Mouse (Mus musculus) thymus, adult 2 months (tissue): ENCODE results near the gene Ost4. TPM values are rescaled to one million over a fixed set of nuclear protein-coding genes. Genes with fewer than 3 reads are reported as not detected.

Source experiments
- DNase-seq: peaks from one replicate; pipeline ENCODE4 v3.0.0; 2021
- H3K27ac ChIP-seq: fragments of 200-500 bp; 2 replicates; pipeline ENCODE4 v1.5.1; 2012; ENCODE audit warnings: low read length, control low read depth; ENCODE audit not compliant: control insufficient read depth, insufficient read depth
- H3K27me3 ChIP-seq: fragments of 200-500 bp; 2 replicates; pipeline ENCODE4 v1.6.1; 2012; ENCODE audit warnings: mild to moderate bottlenecking, low read length, moderate library complexity, mixed read lengths; ENCODE audit not compliant: control insufficient read depth, insufficient read depth
- H3K36me3 ChIP-seq: fragments of 200-500 bp; 2 replicates; pipeline ENCODE4 v1.6.1; 2012; ENCODE audit warnings: mild to moderate bottlenecking, low read length, moderate library complexity; ENCODE audit not compliant: control insufficient read depth, insufficient read depth
- H3K4me1 ChIP-seq: fragments of 200-500 bp; replicated peaks from 2 replicates; pipeline ENCODE4 v1.6.1; 2012; ENCODE audit warnings: low read length; ENCODE audit not compliant: control insufficient read depth, insufficient read depth
- H3K4me3 ChIP-seq: fragments of 200-500 bp; 2 replicates; pipeline ENCODE4 v1.5.1; 2012; ENCODE audit warnings: mild to moderate bottlenecking, low read length, control low read depth, moderate library complexity; ENCODE audit not compliant: control insufficient read depth, insufficient read depth
- CTCF ChIP-seq: fragments of 200-500 bp; IDR thresholded peaks from 2 replicates; pipeline ENCODE4 v1.5.1; 2012; ENCODE audit warnings: mild to moderate bottlenecking, control low read depth, low read length, moderate library complexity, borderline replicate concordance; ENCODE audit not compliant: control insufficient read depth, poor library complexity, insufficient read depth; ENCODE audit errors: extremely low read depth
- POLR2A ChIP-seq: fragments of 200-500 bp; IDR thresholded peaks from 2 replicates; pipeline ENCODE4 v1.6.1; 2012; ENCODE audit warnings: mild to moderate bottlenecking, low read length, control low read depth, moderate library complexity; ENCODE audit not compliant: control insufficient read depth, poor library complexity, insufficient read depth; ENCODE audit errors: extremely low read depth
- WGBS: fragments of 180-500 bp; shearing (Covaris S2); methylation state at CpG from one replicate; pipeline ENCODE4 v1.1.7; 2018; 5-methylcytosine and 5-hydroxymethylcytosine counted together
- polyA plus RNA-seq: library from polyadenylated mRNA; depleted of rRNA; stranded (reverse); fragments of >200 nt; gene quantifications from 2 replicates; pipeline ENCODE4 v1.2.3, GENCODE M21; 2012

Gene Ost4
- polyA plus RNA-seq, 1 experiment, result 239 TPM

- Histone ChIP-seq H3K27ac (no peak overlapping the region), H3K4me3 (no peak overlapping the region), H3K4me1 (peaks cover 44% of the 10 kb centered on the region), H3K27me3 (no peaks in the 10 kb centered on the region), H3K36me3 (peaks cover 2% of the 10 kb centered on the region)
- TF ChIP-seq CTCF, result no peak
- TF ChIP-seq POLR2A, result no peak
- DNase-seq, result no peak
- 96% methylated on average over 7 of the region's 7 CpGs for WGBS
These were observed 2.3 kb upstream of the Ost4 start for GRCm38 (mm10) chr5:30909863-30910262.

DNA sequence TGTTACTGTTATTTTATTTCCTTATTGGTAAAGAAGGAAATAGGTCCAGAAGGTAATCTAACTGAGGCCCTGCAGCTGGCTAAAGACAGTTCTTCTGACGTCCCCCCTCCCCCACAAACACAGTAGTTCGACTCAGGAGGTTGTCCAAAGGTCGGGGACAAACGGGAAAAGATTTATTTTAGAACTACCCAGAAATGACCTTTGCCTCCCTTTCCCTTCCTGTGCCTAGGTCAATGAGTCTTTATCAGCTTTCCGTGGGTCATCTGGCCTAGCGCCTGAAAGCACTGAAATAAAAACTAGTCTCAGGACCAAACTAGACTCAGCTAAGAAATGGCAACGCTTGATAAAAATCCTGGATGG lies 1.7 kb upstream of the Ost4 start:
- Histone ChIP-seq H3K27me3 (no peaks in the 10 kb centered on the region), H3K4me3 (no peak overlapping the region), H3K4me1 (peaks cover 38% of the 10 kb centered on the region), H3K36me3 (peaks cover 8% of the 10 kb centered on the region), H3K27ac (no peak overlapping the region)
- no peak for TF ChIP-seq CTCF
- TF ChIP-seq POLR2A, result no peak
- DNase-seq, result no peak
- WGBS, result 76% methylated on average over 7 of the region's 7 CpGs

DNA sequence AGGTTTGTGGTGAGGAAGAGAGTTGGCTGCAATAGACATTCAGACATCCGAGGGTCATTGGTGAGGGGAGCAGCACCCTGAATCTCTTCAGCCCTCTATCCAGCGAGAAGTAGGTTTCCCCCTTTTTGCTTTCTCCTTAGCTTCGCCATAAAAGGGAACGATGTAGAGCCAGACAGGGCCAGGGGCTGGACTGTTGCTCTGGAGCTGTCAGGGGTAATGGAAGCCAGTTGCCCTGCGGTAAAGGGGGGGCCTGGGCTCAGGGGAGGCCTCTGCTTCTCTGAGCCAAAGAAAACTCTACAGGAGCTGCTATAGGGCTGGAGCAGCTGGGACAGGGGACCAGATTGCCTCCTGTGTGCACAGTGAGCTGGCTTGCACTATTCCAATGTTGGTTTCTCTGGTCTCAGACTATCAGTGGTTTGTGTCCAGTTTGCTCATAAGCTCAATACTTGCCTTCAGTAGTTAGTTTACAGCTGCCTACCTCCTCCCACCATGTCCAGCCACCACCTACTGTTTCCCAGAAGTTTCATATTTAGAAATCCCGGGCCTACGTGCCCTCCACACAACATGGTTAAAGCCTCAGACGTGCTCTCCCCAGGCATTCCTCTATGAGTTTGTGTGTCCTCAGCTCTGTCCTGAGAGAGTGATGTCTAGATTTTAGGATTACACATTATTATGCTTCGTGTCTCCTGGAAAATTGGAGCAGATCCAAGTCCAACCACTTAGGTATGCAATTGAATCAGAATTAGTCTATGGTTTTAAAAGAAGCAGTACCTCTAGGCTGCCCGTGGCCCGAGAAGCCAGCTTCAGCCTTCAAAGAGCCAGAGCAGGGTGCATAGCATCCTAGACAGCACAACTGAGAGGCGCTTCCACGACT lies 1.1 kb upstream of the Ost4 start:
- peaks cover 10% of the 10 kb centered on the region for H3K36me3 ChIP-seq
- peak overlapping the region; percentile 51 for H3K4me3 ChIP-seq
- DNase-seq, result no peak
- no peaks in the 10 kb centered on the region for H3K27me3 ChIP-seq
- peaks cover 32% of the 10 kb centered on the region for H3K4me1 ChIP-seq
- WGBS, result 63% methylated on average over 13 of the region's 13 CpGs
- peak overlapping the region; percentile 68 for H3K27ac ChIP-seq
- TF ChIP-seq CTCF (no peak), POLR2A (no peak)

GRCm38 (mm10) chr5:30901860-30902259 lies 5.7 kb downstream of the Ost4 start:
- 96% methylated on average over 5 of the region's 5 CpGs for WGBS
- no peak for TF ChIP-seq CTCF
- no peak for TF ChIP-seq POLR2A
- Histone ChIP-seq H3K4me3 (no peak overlapping the region), H3K36me3 (peaks cover 36% of the 10 kb centered on the region), H3K27ac (no peak overlapping the region), H3K27me3 (no peaks in the 10 kb centered on the region), H3K4me1 (peaks cover 7% of the 10 kb centered on the region)
- DNase-seq, result no peak

DNA sequence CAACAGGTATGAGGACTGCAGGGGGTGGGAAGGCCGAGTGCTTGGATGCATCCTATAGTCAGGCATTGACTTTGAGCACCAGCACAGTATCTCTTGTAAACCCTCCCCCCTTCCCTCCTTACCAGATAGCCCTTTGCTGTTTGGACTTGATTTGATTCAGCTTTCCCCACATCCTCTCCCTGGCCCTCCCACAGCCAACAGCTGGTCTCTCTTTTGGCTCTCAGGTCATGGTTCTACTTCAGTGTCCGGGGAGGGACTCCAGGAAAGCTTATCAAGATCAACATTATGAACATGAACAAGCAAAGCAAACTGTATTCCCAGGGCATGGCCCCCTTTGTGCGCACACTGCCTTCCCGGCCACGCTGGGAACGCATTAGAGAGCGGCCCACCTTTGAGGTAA lies 17.2 kb downstream of the Ost4 start:
- peaks cover 8% of the 10 kb centered on the region; the same call in 1 of the 2 replicates for H3K4me1 ChIP-seq
- H3K27ac ChIP-seq, result no peak overlapping the region
- H3K27me3 ChIP-seq, result no peaks in the 10 kb centered on the region
- TF ChIP-seq POLR2A, result no peak
- no peak for TF ChIP-seq CTCF
- DNase-seq, result no peak
- WGBS, result 93% methylated on average over 7 of the region's 7 CpGs
- H3K36me3 ChIP-seq, result peaks cover 18% of the 10 kb centered on the region; the same call in 1 of the 2 replicates
- no peak overlapping the region for H3K4me3 ChIP-seq

DNA sequence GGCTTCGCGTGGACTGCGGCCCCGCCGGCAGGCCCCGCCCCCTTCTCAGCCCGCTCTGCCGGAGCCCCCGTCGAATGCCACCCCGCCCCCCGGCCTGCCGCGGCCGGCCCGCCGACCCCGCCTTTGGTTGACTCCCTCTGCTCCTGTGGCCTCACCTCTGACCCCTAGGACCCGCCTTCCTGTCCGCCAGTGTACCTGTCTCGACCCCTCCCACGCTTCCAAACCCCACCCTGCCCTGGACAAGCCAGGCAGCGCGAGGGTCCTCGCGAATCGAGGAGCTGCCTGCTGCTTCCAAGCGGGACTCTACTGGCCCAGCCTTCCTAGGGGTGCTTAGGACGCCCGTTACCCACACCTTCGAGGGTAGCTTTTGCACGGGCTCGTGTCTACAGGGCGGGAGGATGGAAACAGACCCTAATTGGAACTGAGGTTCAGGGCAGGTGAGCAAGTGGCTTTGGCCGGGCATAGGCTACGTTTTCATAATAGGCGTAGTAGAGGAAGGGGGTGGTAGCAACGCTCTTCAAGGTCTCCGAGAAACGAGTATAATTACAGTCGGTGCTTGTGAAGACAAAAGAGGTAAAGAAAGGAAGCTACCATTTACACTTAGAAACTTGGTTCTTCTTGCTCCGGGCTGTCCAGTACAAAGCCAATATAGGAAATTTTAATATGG lies 18.4 kb downstream of the Ost4 start:
- H3K4me3 ChIP-seq, result peak overlapping the region; percentile 66
- H3K27ac ChIP-seq, result peak overlapping the region; percentile 51; the same call in 1 of the 2 replicates
- TF ChIP-seq CTCF (no peak), POLR2A (no peak)
- no peaks in the 10 kb centered on the region for H3K27me3 ChIP-seq
- peaks cover 8% of the 10 kb centered on the region; the same call in 1 of the 2 replicates for H3K4me1 ChIP-seq
- under 1% methylated on average over 42 of the region's 42 CpGs for WGBS
- H3K36me3 ChIP-seq, result peaks cover 13% of the 10 kb centered on the region; the same call in 1 of the 2 replicates
- no peak for DNase-seq
